Mouse (Mus musculus): Measurements from ENCODE around the gene Ttc7b.

- TF ChIP-seq CTCF (IDR thresholded peaks at IDR 0.05; ENCODE audit: insufficient read depth, low read depth, low read length) (no peak), POLR2A (IDR thresholded peaks at IDR 0.05; ENCODE audit: insufficient read depth, low read depth, low read length) (no peak)
Observed at GRCm38 (mm10) chr12:100408714-100409113, 111.9 kb downstream of the Ttc7b start.
